Mouse (Mus musculus): ENCODE data around the gene Reln.
A peak's percentile ranks its signal among the peaks of the same experiment; 100 is the strongest.

Reln gene

DNA sequence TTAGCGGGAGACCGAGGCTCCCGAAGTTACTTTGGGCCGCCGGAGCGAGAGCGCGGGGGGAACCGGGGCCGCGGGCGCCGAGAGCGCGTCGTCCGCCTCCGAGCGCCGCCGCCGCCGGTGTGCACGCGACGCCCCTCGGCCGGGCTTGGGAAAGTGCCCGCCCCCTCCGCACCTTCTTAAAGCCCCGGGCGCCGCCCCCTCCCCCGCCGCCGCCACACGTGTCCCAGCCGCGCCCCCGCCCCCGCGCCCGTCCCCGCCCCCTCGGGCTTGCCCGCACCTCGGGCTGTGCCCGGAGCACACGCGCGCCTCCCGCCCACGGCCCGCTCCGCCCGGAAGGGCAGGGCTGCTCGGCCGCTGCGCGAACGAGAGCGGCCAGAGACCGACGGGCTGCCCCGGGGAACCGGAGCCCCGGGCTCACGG lies at the start of gene Reln:
Gene Reln (minus strand): TSS at position 147 of the 420 bp plus-strand sequence.
- DNase-seq (ENCODE audit: low spot score in 2 of 2): peak in 1 of 2 experiments; percentile 61

- no peak for DNase-seq (ENCODE audit: low spot score in 2 of 2)
These were observed 44.0 kb upstream of the Reln start for GRCm38 (mm10) chr5:22388502-22388901.

GRCm38 (mm10) chr5:22360510-22360909 lies 16.0 kb upstream of the Reln start:
- no peak for DNase-seq (ENCODE audit: low spot score in 2 of 2)

GRCm38 (mm10) chr5:22348412-22348811 lies 3.9 kb upstream of the Reln start:
- DNase-seq (ENCODE audit: low spot score in 2 of 2): peak; percentile 74 to 78

GRCm38 (mm10) chr5:22347732-22348131 lies 3.2 kb upstream of the Reln start:
- DNase-seq (ENCODE audit: low spot score in 2 of 2): no peak

- DNase-seq (ENCODE audit: low spot score in 2 of 2): peak in 1 of 2 experiments; percentile 68
These were observed 1.6 kb upstream of the Reln start for GRCm38 (mm10) chr5:22345894-22346635.

DNA sequence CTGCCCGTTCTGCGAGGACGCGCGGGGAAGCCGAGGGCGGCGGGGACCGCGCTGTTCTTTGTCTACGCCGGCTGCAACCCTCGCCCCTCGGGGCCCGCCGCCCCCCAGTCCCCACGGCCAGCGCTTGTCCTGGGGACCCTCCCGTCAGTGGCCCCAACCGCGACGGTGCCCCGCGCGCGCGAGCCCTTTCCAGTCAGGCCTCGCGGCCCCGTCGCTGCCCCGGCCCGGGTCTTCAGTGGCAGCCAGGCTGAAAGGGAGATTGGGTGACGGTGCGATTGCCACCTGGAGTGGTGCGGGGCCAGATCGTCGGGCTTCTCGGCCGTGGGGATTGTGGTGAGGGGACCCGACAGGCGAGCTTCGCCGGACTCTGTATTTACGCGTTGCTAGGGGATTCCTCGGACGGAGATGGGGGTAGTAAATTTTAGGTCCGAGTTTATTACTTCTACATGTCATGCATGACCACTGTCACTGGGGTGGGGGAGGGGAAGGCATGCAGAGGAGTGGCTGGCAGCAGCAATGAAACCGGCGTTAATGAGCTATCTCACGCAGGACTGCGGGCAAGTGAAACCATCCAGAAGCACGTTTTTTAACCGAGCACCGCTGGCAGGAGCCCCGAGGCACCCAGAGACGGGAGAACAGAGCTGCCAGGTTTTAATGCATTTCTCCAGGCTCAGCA lies 612 bp upstream of the Reln start:
- DNase-seq (ENCODE audit: low spot score in 2 of 2): peak; percentile 60 to 82

DNA sequence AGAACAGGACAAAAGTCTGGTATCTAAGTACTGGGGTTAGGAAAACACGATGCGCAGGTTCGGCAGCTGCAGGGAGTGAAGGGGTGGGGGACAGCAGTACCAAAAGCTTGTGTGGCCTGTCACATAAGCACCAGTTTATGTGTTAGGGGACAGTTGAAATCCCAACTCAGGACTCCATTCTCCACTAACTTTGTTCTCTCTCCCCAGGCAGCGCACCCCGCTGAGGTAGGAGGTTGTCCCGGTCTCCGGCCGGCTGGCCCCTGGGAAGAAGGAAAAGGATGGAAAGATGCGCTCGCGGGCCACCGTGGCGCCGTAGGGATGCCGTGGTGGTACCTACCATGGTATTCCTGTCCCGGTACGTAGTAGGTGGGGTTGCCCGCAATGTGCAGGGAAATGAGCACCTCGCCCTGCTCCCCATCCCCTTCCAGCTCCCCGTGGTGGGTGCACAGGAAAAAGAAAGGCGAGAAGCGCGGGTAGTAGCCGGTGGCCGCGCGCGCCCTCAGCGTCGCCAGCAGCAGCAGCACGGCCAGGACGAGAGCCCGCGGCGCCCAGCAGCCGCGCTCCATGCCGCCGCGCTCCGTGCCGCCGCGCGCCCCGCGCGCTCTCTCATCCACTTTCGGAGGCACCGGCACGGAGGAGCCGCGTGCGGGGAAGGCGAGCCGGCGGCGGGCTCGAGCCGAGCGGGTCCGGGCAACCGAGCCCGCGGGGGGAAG lies 503 bp downstream of the Reln start:
- no peak for DNase-seq (ENCODE audit: low spot score in 2 of 2)

- no peak for DNase-seq (ENCODE audit: low spot score in 2 of 2)
These were observed 1.0 kb downstream of the Reln start for GRCm38 (mm10) chr5:22343536-22343842.

- no peak for DNase-seq (ENCODE audit: low spot score in 2 of 2)
These were observed 2.0 kb downstream of the Reln start for GRCm38 (mm10) chr5:22342461-22342860.

GRCm38 (mm10) chr5:22340991-22341390 lies 3.5 kb downstream of the Reln start:
- no peak for DNase-seq (ENCODE audit: low spot score in 2 of 2)

DNA sequence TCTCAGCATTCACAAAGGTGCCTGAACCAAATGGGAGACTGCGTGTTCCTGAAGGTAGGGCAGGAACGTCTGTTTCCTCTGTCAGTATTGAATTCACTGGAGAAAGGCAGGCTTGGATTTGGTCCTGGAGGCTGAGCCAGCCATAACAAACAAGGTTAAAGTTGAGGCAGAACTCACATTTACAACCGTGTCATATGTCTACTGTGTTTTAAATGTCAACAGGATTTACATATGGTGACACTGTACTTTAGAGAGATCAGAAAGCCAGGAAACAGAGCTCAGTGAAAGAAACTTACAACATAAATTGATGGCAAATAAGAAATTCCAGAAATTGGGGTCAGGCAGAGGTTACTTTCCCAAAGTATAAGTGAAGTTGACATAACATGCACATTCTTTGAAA lies 9.1 kb downstream of the Reln start:
- DNase-seq (ENCODE audit: low spot score in 2 of 2): no peak

DNA sequence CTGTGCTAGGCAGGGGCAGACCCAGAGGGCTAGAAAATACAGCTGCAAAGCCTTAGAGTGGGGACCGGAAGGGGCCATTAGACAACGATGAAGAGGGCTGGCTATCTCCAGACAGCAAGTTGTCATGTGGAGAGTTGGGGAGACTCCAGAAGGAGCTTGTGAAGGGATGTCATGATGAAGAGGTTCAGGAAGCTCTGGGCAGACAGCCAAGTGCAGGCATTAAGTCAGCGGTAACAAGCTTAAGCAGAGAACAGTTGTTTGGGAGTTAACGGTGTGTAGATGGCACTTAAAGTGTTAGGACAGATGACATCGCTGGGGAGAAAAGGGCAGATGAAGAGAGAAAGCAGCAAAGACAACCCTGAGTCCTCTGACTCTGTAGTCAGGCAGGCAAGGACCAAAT lies 13.7 kb downstream of the Reln start:
- DNase-seq (ENCODE audit: low spot score in 2 of 2): no peak

DNA sequence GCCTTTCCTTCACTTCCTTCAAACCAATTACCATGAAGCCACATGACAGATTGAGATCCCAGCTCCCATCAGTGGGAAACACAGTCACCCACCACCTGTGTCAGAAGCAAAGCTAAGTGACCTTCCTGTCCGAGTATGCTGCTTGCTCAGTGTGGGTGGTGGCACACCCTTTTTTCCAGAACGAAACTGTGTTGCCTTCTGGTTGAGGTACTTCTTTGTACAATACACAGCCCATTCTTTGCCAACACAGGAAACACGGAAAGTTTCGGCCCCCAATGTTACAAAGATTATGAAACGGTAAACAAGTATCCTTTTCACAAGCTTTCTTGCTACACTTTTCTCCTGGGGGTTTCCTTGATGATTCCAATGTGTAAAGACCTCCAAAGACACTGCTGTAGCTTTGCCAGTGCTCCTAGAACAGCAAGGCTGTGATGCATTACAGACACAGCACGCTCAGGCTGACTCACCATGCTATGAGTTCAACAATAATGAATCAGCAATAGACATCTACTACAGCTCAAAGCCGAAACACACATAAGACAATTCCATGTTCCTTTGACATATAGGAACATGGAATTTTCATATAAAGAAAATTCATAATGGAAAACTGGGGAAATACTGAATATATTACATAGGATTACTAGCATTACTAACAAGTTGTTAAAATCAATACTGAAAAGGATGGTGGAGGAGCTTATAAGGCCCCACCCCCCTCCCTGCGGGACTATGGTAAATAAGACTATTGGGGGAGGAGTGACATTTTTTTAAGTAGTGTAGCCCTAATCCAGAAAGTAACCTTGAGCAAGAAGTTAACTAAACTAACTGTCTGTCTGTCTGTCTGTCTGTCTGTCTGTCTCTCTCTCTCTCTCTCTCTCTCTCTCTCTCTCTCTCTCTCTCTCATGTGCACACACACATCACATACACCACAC lies 15.8 kb downstream of the Reln start:
- no peak for DNase-seq (ENCODE audit: low spot score in 2 of 2)

DNA sequence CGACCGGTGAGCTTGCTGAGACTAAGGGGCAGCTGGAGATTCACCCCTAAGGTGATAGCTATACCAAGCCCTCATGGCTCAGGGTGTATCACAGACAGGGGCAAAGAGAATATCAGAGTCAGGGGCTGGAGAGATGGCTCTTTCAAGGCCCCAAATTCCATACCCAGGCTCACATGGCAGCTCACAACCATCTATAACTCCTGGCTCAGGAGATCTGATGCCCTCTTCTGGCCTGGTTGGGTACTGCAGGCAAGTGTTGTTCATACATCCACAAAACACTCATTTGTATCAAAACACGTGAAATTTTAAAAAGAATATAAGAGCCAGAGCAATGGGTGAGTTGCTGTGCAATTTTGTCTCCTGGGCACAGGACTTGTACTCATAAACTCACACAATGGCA lies 17.3 kb downstream of the Reln start:
- DNase-seq (ENCODE audit: low spot score in 2 of 2): peak; percentile 55 to 84

DNA sequence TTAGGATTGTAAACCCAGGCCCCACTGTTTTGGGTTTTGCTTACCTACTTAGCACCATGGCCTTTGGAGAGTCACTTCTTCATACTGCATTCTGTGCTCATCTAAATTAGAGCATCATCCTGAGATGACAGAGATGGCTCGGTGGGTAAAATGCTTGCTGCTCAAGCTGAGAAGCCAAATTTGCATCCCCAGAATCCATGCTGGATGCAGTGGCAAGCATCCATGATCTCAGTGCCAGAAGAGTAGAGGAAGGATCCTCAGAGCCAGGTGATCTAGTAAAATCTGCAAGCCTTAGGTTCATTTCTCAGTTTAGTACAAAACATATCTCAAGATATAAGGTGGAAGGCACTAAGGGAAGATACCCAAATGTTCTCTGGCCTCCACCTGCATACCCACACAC lies 20.7 kb downstream of the Reln start:
- no peak for DNase-seq (ENCODE audit: low spot score in 2 of 2)

- no peak for DNase-seq (ENCODE audit: low spot score in 2 of 2)
These were observed 26.7 kb downstream of the Reln start for GRCm38 (mm10) chr5:22317807-22318206.

DNA sequence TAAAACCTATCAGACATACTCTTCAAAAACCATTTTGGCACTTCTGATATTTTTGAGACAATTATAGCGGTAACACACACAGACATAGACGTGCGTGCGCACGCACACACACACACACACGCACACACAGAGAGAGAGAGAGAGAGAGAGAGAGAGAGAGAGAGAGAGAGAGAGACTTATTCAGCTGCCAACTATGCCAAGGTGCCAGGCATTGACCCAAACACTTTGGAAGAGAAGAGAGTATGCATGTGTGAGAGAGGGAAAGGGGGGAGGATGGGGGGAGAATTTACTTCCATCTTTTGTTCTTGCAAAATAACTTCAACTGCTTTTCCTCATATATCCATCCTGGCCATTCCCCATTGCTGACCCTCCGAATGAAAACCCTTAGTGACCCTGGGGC lies 28.0 kb downstream of the Reln start:
- DNase-seq (ENCODE audit: low spot score in 2 of 2): no peak

DNA sequence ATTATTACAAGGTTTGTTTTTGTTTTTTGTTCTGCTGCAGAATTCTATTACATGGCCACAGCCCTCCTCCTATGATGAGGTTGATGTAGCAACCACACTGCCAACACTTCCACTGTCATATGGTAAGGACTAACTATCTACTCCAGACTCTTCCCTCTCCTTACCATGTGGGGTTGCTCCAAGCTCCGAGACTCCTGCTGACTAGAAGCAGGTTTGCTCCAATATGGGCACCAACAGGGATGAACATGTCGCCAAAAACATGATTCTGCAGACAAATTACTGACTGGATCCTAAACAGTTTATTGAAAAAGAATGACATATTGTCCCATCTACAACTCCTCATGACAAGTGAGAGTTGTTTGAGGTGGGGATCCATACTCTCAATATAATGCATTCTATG lies 28.5 kb downstream of the Reln start:
- DNase-seq (ENCODE audit: low spot score in 2 of 2): no peak

DNA sequence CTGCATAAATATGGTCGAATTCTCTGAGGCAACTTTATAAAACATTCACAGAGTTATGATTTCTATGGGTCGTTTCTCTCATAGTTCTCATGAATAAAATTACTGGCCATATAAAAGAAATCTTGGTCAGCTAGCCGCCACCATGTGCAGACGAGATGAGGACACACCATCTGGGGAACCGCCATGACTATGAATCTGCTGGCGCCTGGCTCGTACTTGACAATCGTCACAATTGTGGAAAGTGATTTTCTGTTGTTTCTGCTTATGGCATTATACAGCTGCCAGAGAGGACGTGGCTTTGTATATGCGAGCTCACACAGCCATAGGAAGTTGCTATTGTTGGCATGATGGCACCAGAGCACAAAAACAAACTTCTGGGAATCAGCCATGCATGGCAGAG lies 31.5 kb downstream of the Reln start:
- no peak for DNase-seq (ENCODE audit: low spot score in 2 of 2)

- DNase-seq (ENCODE audit: low spot score in 2 of 2): no peak
These were observed 33.5 kb downstream of the Reln start for GRCm38 (mm10) chr5:22311046-22311445.

DNA sequence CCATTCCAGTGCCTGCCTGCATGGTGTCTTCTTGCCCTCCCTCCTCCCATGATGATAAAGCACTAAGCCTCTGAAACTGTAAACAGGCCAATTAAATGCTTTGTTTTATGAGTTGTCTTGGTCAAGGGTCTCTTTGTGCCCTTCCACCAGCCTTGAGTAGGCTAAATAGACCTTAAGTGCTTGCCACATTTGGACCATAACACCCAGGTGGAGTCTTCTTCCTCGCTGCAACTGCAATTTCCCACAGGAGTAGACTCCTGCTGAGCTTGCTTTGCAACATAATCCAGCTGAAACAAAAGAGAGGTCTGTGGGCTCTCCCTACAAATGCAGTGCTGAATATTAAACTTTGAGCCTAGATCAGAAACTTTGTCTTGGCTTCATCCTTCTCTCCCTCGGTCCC lies 35.5 kb downstream of the Reln start:
- no peak for DNase-seq (ENCODE audit: low spot score in 2 of 2)
